Mouse (Mus musculus): ENCODE results near the gene Zdhhc22. TPM values are rescaled to one million over a fixed set of nuclear protein-coding genes. Genes with fewer than 3 reads are reported as not detected.

The Zdhhc22 gene
- not detected in 2 replicates for polyA plus RNA-seq (2011; ENCODE audit: insufficient read depth, insufficient read length, low replicate concordance, missing spikeins)

DNA sequence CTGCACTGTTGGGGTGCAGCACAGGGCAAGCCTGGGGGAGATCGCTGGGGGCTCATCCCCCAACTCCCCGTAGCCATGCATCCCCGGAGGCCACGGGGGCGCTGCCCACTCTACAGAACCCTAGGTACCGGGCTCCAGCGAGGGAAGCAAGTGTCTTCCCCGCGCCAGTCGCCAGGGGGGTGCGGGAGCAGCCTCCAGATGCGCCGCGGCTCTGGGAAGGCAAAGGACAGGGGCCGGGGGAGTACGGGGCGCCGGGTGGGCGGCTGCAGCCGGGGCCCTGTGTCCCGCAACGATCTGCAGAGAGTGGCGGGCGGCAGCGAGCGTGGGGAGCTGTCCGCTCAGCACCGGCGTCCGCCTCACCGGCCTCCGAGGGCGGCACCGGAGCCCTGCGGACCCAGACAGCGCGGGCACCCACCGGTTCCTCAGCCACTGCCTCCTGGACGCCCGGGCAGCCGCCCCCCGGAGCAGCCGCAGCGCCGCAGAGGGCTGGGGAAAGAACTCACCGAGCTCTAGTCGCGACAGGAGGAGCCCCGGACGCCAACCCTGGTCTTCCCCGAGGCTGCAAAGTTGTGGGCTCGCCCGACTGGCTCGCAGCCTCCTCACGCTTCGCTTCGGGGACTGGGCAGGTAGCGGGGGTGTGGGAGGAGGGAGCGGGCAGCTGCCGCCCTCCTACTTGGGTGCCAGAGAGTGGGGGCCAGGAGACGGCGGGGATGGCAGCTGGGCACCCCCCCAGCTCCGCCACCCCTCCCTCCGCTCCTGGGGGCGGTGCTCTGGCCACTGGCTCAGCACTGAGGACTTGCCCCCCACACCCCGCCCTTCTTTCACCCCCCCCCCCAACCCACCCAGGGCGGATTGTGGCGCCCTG, at the start of gene Zdhhc22:
Gene Zdhhc22, minus strand, starts transcription at position 541 of the 865 bp plus-strand sequence.
- no peak for TF ChIP-seq CTCF (IDR thresholded peaks at IDR 0.05; ENCODE audit: control insufficient read depth, insufficient read depth, low read length)
- H3K4me3 ChIP-seq (replicated peaks; ENCODE audit: control insufficient read depth, low read depth, low read length): no peak within 1 kb of the TSS
- H3K27ac ChIP-seq (ENCODE audit: control insufficient read depth, insufficient read depth, low read depth, low read length, poor library complexity): no peak within 1 kb of the TSS
- WGBS: 2% methylated on average over 65 of the region's 68 CpGs
- no peaks in the 10 kb centered on the region for H3K4me1 ChIP-seq (ENCODE audit: control insufficient read depth, insufficient read depth, low read length)

- WGBS: 86% methylated on average over 7 of the region's 7 CpGs
- no peak overlapping the region for H3K27ac ChIP-seq (ENCODE audit: control insufficient read depth, insufficient read depth, low read depth, low read length, poor library complexity)
- H3K4me3 ChIP-seq (replicated peaks; ENCODE audit: control insufficient read depth, low read depth, low read length): no peak overlapping the region
- H3K4me1 ChIP-seq (ENCODE audit: control insufficient read depth, insufficient read depth, low read length): no peaks in the 10 kb centered on the region
- TF ChIP-seq CTCF (IDR thresholded peaks at IDR 0.05; ENCODE audit: control insufficient read depth, insufficient read depth, low read length) (no peak), POLR2A (IDR thresholded peaks at IDR 0.05; ENCODE audit: borderline replicate concordance, control insufficient read depth, low read depth, low read length) (no peak)
These were observed 46.4 kb upstream of the Zdhhc22 start for GRCm38 (mm10) chr12:87036631-87037030.

- 62% methylated on average over 5 of the region's 5 CpGs for WGBS
- Histone ChIP-seq H3K27ac (ENCODE audit: control insufficient read depth, insufficient read depth, low read depth, low read length, poor library complexity) (no peak overlapping the region), H3K4me1 (ENCODE audit: control insufficient read depth, insufficient read depth, low read length) (no peaks in the 10 kb centered on the region), H3K4me3 (replicated peaks; ENCODE audit: control insufficient read depth, low read depth, low read length) (no peak overlapping the region)
- TF ChIP-seq POLR2A (IDR thresholded peaks at IDR 0.05; ENCODE audit: borderline replicate concordance, control insufficient read depth, low read depth, low read length) (no peak), CTCF (IDR thresholded peaks at IDR 0.05; ENCODE audit: control insufficient read depth, insufficient read depth, low read length) (no peak)
These were observed 41.0 kb upstream of the Zdhhc22 start for GRCm38 (mm10) chr12:87031163-87031763.

GRCm38 (mm10) chr12:87029251-87029976, 39.2 kb upstream of the Zdhhc22 start:
- Histone ChIP-seq H3K4me3 (replicated peaks; ENCODE audit: control insufficient read depth, low read depth, low read length) (no peak overlapping the region), H3K4me1 (ENCODE audit: control insufficient read depth, insufficient read depth, low read length) (no peaks in the 10 kb centered on the region), H3K27ac (ENCODE audit: control insufficient read depth, insufficient read depth, low read depth, low read length, poor library complexity) (no peak overlapping the region)
- TF ChIP-seq CTCF (IDR thresholded peaks at IDR 0.05; ENCODE audit: control insufficient read depth, insufficient read depth, low read length) (no peak), POLR2A (IDR thresholded peaks at IDR 0.05; ENCODE audit: borderline replicate concordance, control insufficient read depth, low read depth, low read length) (no peak)
- 61% methylated on average over 5 of the region's 5 CpGs for WGBS

DNA sequence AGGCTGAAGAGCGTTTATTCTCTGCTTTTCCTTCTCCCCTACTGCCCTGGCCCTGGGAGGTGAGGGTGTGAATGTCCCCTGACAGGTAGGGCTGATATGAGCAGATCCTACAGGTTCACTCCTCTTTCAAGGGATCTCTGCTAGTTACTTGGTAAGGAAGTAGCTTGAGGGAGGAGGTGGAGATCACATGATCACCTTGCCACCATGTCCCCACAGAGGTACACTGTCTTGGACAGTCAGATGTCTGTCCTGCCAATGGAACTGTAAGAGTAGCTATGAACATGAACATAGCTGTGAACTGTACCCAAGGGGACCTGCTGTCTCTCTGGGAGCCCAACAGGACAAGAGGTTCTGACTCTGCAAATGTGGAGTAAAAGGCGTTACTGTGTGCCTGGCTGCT, 37.8 kb upstream of the Zdhhc22 start:
- H3K4me3 ChIP-seq (replicated peaks; ENCODE audit: control insufficient read depth, low read depth, low read length): no peak overlapping the region
- TF ChIP-seq POLR2A (IDR thresholded peaks at IDR 0.05; ENCODE audit: borderline replicate concordance, control insufficient read depth, low read depth, low read length) (no peak), CTCF (IDR thresholded peaks at IDR 0.05; ENCODE audit: control insufficient read depth, insufficient read depth, low read length) (no peak)
- H3K27ac ChIP-seq (ENCODE audit: control insufficient read depth, insufficient read depth, low read depth, low read length, poor library complexity): no peak overlapping the region
- no peaks in the 10 kb centered on the region for H3K4me1 ChIP-seq (ENCODE audit: control insufficient read depth, insufficient read depth, low read length)
- 66% methylated on average over 2 of the region's 2 CpGs for WGBS

GRCm38 (mm10) chr12:87027391-87027790, 37.2 kb upstream of the Zdhhc22 start:
- TF ChIP-seq POLR2A (IDR thresholded peaks at IDR 0.05; ENCODE audit: borderline replicate concordance, control insufficient read depth, low read depth, low read length): no peak
- TF ChIP-seq CTCF (IDR thresholded peaks at IDR 0.05; ENCODE audit: control insufficient read depth, insufficient read depth, low read length): no peak
- WGBS: 27% methylated on average over 5 of the region's 5 CpGs
- no peaks in the 10 kb centered on the region for H3K4me1 ChIP-seq (ENCODE audit: control insufficient read depth, insufficient read depth, low read length)

GRCm38 (mm10) chr12:87026871-87027240, 36.6 kb upstream of the Zdhhc22 start:
- Histone ChIP-seq H3K4me3 (replicated peaks; ENCODE audit: control insufficient read depth, low read depth, low read length) (no peak overlapping the region), H3K4me1 (ENCODE audit: control insufficient read depth, insufficient read depth, low read length) (no peaks in the 10 kb centered on the region), H3K27ac (ENCODE audit: control insufficient read depth, insufficient read depth, low read depth, low read length, poor library complexity) (no peak overlapping the region)
- TF ChIP-seq CTCF (IDR thresholded peaks at IDR 0.05; ENCODE audit: control insufficient read depth, insufficient read depth, low read length): no peak
- WGBS: 28% methylated on average over 8 of the region's 8 CpGs

More at GRCm38 (mm10) chr12:87027391-87027790, 37.2 kb upstream of the Zdhhc22 start:
- H3K27ac ChIP-seq (ENCODE audit: control insufficient read depth, insufficient read depth, low read depth, low read length, poor library complexity): no peak overlapping the region
- H3K4me3 ChIP-seq (replicated peaks; ENCODE audit: control insufficient read depth, low read depth, low read length): no peak overlapping the region

Measured in bone marrow, adult 2 months (tissue).